Mouse (Mus musculus): Measurements from ENCODE around the gene Krba1.

- TF ChIP-seq POLR2A (IDR thresholded peaks at IDR 0.05; ENCODE audit: insufficient read length, low read depth) (no peak), E2F4 (IDR thresholded peaks at IDR 0.05; ENCODE audit: insufficient read depth) (no peak), USF1 (IDR thresholded peaks at IDR 0.05; ENCODE audit: low read depth) (no peak), SRF (IDR thresholded peaks at IDR 0.05; ENCODE audit: control insufficient read depth, insufficient read length, low read depth) (no peak), TCF12 (IDR thresholded peaks at IDR 0.05; ENCODE audit: insufficient read depth, poor library complexity, severe bottlenecking) (no peak), MYOD1 (IDR thresholded peaks at IDR 0.05; ENCODE audit: control insufficient read depth in 1 of 3, insufficient read length in 2 of 3, low read depth in 2 of 3) (no peak), MAX (IDR thresholded peaks at IDR 0.05; ENCODE audit: low read depth) (no peak), REST (IDR thresholded peaks at IDR 0.05; ENCODE audit: insufficient read depth, insufficient read length) (no peak), CEBPB (IDR thresholded peaks at IDR 0.05; ENCODE audit: insufficient read depth, poor library complexity, severe bottlenecking) (no peak), POLR2AphosphoS2 (IDR thresholded peaks at IDR 0.05; ENCODE audit: insufficient read length, low read depth) (no peak), TCF3 (IDR thresholded peaks at IDR 0.05; ENCODE audit: insufficient read length, low read depth) (no peak), MYOG (IDR thresholded peaks at IDR 0.05; ENCODE audit: control insufficient read depth in 1 of 3, insufficient read depth in 1 of 3, insufficient read length in 2 of 3, low read depth in 2 of 3) (no peak)
These were observed 8.7 kb downstream of the Krba1 start for GRCm38 (mm10) chr6:48404071-48404470.
